Mouse (Mus musculus) neural tube, embryonic 11.5 days (tissue): ENCODE measurements around the gene Psap. TPM values are rescaled to one million over a fixed set of nuclear protein-coding genes. Genes with fewer than 3 reads are reported as not detected.

Experiments used
- ATAC-seq: fragments of 200-750 bp; cut with Nextera tagmentation; 2 replicates; pipeline ENCODE4 v1.8.0; 2017; ENCODE audit warnings: moderate number of reproducible peaks, mild to moderate bottlenecking, moderate TSS enrichment, moderate library complexity; ENCODE audit not compliant: insufficient read depth, low FRiP score, low TSS enrichment
- DNase-seq: peaks from one replicate; pipeline ENCODE4 v3.0.0-alpha.2; 2015; ENCODE audit warnings: low spot score
- H3K27ac ChIP-seq: fragments of 300-500 bp; sonication (generic); 2 replicates; pipeline ENCODE4 v1.5.1; 2014; ENCODE audit warnings: low read depth, mild to moderate bottlenecking, low read length
- H3K27me3 ChIP-seq: fragments of 300-500 bp; sonication (generic); 2 replicates; pipeline ENCODE4 v1.6.1; 2014; ENCODE audit warnings: mild to moderate bottlenecking, low read length, mixed read lengths; ENCODE audit not compliant: control insufficient read depth, insufficient read depth
- H3K36me3 ChIP-seq: fragments of 300-500 bp; sonication (generic); 2 replicates; pipeline ENCODE4 v1.6.1; 2014; ENCODE audit warnings: mild to moderate bottlenecking, low read length, moderate library complexity, mixed read lengths; ENCODE audit not compliant: control insufficient read depth, insufficient read depth
- H3K4me1 ChIP-seq: fragments of 300-500 bp; sonication (generic); 2 replicates; pipeline ENCODE4 v1.6.1; 2014; ENCODE audit warnings: low read length, mixed read lengths; ENCODE audit not compliant: control insufficient read depth, insufficient read depth
- H3K4me2 ChIP-seq: fragments of 300-500 bp; sonication (generic); 2 replicates; pipeline ENCODE4 v1.6.1; 2014; ENCODE audit warnings: low read depth, mild to moderate bottlenecking, moderate library complexity
- H3K4me3 ChIP-seq: fragments of 300-500 bp; sonication (generic); 2 replicates; pipeline ENCODE4 v1.5.1; 2014; ENCODE audit warnings: low read depth, low read length
- H3K9ac ChIP-seq: fragments of 300-500 bp; sonication (generic); 2 replicates; pipeline ENCODE4 v1.6.1; 2014; ENCODE audit warnings: mild to moderate bottlenecking, low read length
- H3K9me3 ChIP-seq: fragments of 300-500 bp; sonication (generic); 2 replicates; pipeline ENCODE4 v1.6.1; 2016; ENCODE audit warnings: low read length; ENCODE audit not compliant: control insufficient read depth
- WGBS: fragments of 180-500 bp; shearing (Covaris S2); extraction: QIAGEN DNeasy Blood & Tissue Kit; methylation state at CpG from one replicate; pipeline ENCODE4 v1.1.7; 2014; 5-methylcytosine and 5-hydroxymethylcytosine counted together
- polyA plus RNA-seq: library from polyadenylated mRNA; unstranded; fragments of >200 nt; fragmentation: Nextera tagmentation; extraction: Ambion mirVana; gene quantifications from 2 replicates; pipeline ENCODE4 v1.2.1, GENCODE M21; 2014

Psap gene
- polyA plus RNA-seq, 1 experiment from 2014 or later, result 84.2 TPM

DNA sequence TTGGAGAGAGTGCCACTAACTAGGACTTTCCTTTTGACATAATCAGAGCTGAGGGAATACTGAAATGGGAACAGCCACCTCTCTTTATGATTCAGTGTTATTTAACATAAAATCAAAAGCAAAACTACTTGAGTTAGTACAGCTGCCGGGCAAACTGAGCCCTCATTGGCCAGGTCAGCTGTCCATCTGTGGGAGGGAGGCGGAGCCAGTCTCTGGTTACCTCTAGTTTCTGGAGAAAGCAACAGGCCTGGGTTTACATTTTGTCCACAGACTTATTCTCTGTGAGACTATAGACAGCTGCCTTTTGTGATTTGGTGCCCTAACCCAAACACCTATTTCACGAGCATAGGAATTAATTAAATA is 73.4 kb downstream of the Psap start:
- peaks cover 24% of the 10 kb centered on the region for H3K4me1 ChIP-seq
- ATAC-seq, result no peak
- 47% methylated on average over 3 of the region's 3 CpGs for WGBS

GRCm38 (mm10) chr10:60351248-60351647 is 73.8 kb downstream of the Psap start:
- peak overlapping the region; percentile 65; the same call in 1 of the 2 replicates for H3K27ac ChIP-seq
- DNase-seq, result no peak
- H3K9me3 ChIP-seq, result no peaks in the 10 kb centered on the region
- 23% methylated on average over 3 of the region's 3 CpGs for WGBS
- H3K27me3 ChIP-seq, result no peaks in the 10 kb centered on the region
- H3K36me3 ChIP-seq, result no peaks in the 10 kb centered on the region
- no peak overlapping the region for H3K9ac ChIP-seq
- H3K4me3 ChIP-seq, result no peak overlapping the region
- peaks cover 23% of the 10 kb centered on the region for H3K4me1 ChIP-seq
- no peak overlapping the region for H3K4me2 ChIP-seq
- ATAC-seq, result no peak

More for the DNA sequence above, 73.4 kb downstream of the Psap start:
- no peaks in the 10 kb centered on the region for H3K27me3 ChIP-seq
- H3K4me2 ChIP-seq, result no peak overlapping the region
- DNase-seq, result peak; percentile 80
- no peak overlapping the region for H3K27ac ChIP-seq
- H3K4me3 ChIP-seq, result no peak overlapping the region
- H3K36me3 ChIP-seq, result no peaks in the 10 kb centered on the region
- H3K9me3 ChIP-seq, result no peaks in the 10 kb centered on the region
- no peak overlapping the region for H3K9ac ChIP-seq

DNA sequence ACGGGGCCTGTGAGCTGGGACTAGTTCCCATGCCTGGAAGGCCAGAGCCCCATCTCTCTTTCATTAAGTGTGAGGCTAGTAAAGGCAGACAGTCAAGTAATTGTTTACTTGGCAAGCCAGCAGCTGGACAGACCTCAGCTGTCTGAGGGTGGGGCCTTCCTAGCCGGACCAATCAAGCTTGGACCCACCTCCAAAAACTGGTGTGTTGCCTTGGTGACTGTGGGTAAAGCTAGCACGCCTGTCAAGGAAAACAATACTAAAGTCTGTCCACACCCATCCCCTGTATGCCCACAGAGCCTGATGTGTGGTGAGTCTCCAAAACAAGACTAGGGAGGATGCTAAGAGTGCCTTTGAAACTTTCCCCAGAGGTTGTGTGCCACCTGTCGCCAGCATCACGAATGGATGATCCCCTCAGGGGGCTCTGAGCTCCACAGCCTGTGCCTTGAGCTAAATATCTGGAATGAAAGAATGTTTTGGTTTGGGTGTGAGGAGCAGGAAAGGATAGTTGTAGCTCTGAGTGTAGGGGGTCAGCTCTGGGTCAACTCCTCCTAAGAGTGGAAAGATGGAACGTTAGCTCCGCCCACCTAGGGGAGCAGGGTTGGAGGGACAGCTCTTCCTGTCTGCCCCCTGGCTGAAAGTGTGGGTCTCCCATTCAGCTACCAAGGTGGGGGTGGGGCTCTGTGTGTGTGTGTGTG is 74.5 kb downstream of the Psap start:
- Histone ChIP-seq H3K36me3 (no peaks in the 10 kb centered on the region), H3K27me3 (no peaks in the 10 kb centered on the region), H3K27ac (peak overlapping the region; percentile 65; the same call in 1 of the 2 replicates), H3K9ac (no peak overlapping the region), H3K4me1 (peaks cover 17% of the 10 kb centered on the region), H3K4me2 (no peak overlapping the region), H3K9me3 (no peaks in the 10 kb centered on the region), H3K4me3 (no peak overlapping the region)
- WGBS, result 16% methylated on average over 7 of the region's 7 CpGs
- peak; percentile 56 for DNase-seq
- ATAC-seq, result peak; percentile 50; the same call in 1 of the 2 replicates

Other genes with a start within 250 kb of the Psap start
- 35.3 and 40.1 TPM in 2 replicates for gene Spock2, start 171.4 kb upstream of the Psap start, polyA plus RNA-seq
- gene Chst3, start 58.4 kb upstream of the Psap start, polyA plus RNA-seq, result 1.6 and 1.7 TPM in 2 replicates
- gene Vsir, start 69.2 kb downstream of the Psap start, polyA plus RNA-seq, result 1.6 and 3.7 TPM in 2 replicates
- 2.9 and 6.2 TPM in 2 replicates for gene Gm17455, start 122.1 kb downstream of the Psap start, polyA plus RNA-seq